Mouse (Mus musculus): ENCODE results near the gene Ell.

Gene Ell

GRCm38 (mm10) chr8:70534281-70534680 lies 5.0 kb upstream of the Ell start:
- in situ Hi-C loops (cut with MboI; ENCODE audit: low sequenced_read_pairs): no loop called here

- in situ Hi-C loops (cut with MboI; ENCODE audit: low sequenced_read_pairs): no loop called here
Measured at GRCm38 (mm10) chr8:70535221-70535620, 4.0 kb upstream of the Ell start.

GRCm38 (mm10) chr8:70535701-70536100 lies 3.6 kb upstream of the Ell start:
- in situ Hi-C loops (cut with MboI; ENCODE audit: low sequenced_read_pairs): no loop called here

- in situ Hi-C loops (cut with MboI; ENCODE audit: low sequenced_read_pairs): no loop called here
Measured at GRCm38 (mm10) chr8:70538024-70538579, 1.2 kb upstream of the Ell start.

GRCm38 (mm10) chr8:70538633-70539076 lies 602 bp upstream of the Ell start:
- in situ Hi-C loops (cut with MboI; ENCODE audit: low sequenced_read_pairs): no loop called here

- in situ Hi-C loops (cut with MboI; ENCODE audit: low sequenced_read_pairs): no loop called here
Measured at GRCm38 (mm10) chr8:70540013-70540506, 803 bp downstream of the Ell start.

GRCm38 (mm10) chr8:70540507-70541071 lies 1.3 kb downstream of the Ell start:
- in situ Hi-C loops (cut with MboI; ENCODE audit: low sequenced_read_pairs): no loop called here

- in situ Hi-C loops (cut with MboI; ENCODE audit: low sequenced_read_pairs): no loop called here
Measured at GRCm38 (mm10) chr8:70541081-70541480, 1.8 kb downstream of the Ell start.

GRCm38 (mm10) chr8:70544200-70544687 lies 5.0 kb downstream of the Ell start:
- in situ Hi-C loops (cut with MboI; ENCODE audit: low sequenced_read_pairs): no loop called here

- in situ Hi-C loops (cut with MboI; ENCODE audit: low sequenced_read_pairs): no loop called here
Measured at GRCm38 (mm10) chr8:70546412-70546811, 7.2 kb downstream of the Ell start.

- in situ Hi-C loops (cut with MboI; ENCODE audit: low sequenced_read_pairs): no loop called here
Measured at GRCm38 (mm10) chr8:70547762-70548161, 8.5 kb downstream of the Ell start.

- in situ Hi-C loops (cut with MboI; ENCODE audit: low sequenced_read_pairs): no loop called here
Measured at GRCm38 (mm10) chr8:70549412-70550184, 10.3 kb downstream of the Ell start.

GRCm38 (mm10) chr8:70551558-70552161 lies 12.4 kb downstream of the Ell start:
- in situ Hi-C loops (cut with MboI; ENCODE audit: low sequenced_read_pairs): no loop called here

- in situ Hi-C loops (cut with MboI; ENCODE audit: low sequenced_read_pairs): no loop called here
Measured at GRCm38 (mm10) chr8:70552836-70553235, 13.6 kb downstream of the Ell start.

GRCm38 (mm10) chr8:70553740-70554139 lies 14.5 kb downstream of the Ell start:
- in situ Hi-C loops (cut with MboI; ENCODE audit: low sequenced_read_pairs): no loop called here

- in situ Hi-C loops (cut with MboI; ENCODE audit: low sequenced_read_pairs): no loop called here
Measured at GRCm38 (mm10) chr8:70555079-70555747, 16.0 kb downstream of the Ell start.

GRCm38 (mm10) chr8:70558334-70558733 lies 19.1 kb downstream of the Ell start:
- in situ Hi-C loops (cut with MboI; ENCODE audit: low sequenced_read_pairs): no loop called here

GRCm38 (mm10) chr8:70558983-70559382 lies 19.7 kb downstream of the Ell start:
- in situ Hi-C loops (cut with MboI; ENCODE audit: low sequenced_read_pairs): no loop called here

- in situ Hi-C loops (cut with MboI; ENCODE audit: low sequenced_read_pairs): no loop called here
Measured at GRCm38 (mm10) chr8:70560096-70560495, 20.8 kb downstream of the Ell start.

GRCm38 (mm10) chr8:70560564-70560963 lies 21.3 kb downstream of the Ell start:
- in situ Hi-C loops (cut with MboI; ENCODE audit: low sequenced_read_pairs): no loop called here

- in situ Hi-C loops (cut with MboI; ENCODE audit: low sequenced_read_pairs): no loop called here
Measured at GRCm38 (mm10) chr8:70561357-70561756, 22.1 kb downstream of the Ell start.

All from CH12F3 (cell line).